Mouse (Mus musculus): ENCODE measurements around the gene Foxp1.

DNA sequence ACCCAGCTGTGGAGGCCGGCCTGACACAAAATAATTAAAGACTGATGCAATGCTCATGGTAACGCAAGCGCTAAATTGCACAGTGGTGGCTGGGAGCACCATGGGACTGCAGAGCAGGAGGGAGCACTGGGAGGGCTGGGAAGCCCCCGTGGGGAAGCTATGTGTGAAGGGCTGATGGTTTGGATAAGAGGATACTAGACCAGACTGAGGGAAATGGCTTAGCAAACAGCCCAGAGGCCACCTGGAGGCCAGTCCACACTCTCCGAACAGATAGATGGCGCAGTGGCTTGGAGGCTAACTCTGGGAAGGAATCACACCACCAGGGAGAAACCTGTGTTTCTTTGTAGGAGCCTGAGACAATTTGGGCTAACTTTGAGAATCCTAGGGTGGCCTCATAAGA, 492.3 kb downstream of the Foxp1 start:
- TF ChIP-seq CTCF (IDR thresholded peaks at IDR 0.05) (peak; percentile 48), EP300 (IDR thresholded peaks at IDR 0.05) (no peak)
